Mouse (Mus musculus) urinary bladder, postnatal 25 days (tissue): ENCODE results near the gene Magi3.

ENCODE experiments used
- DNase-seq: peaks from one replicate; pipeline ENCODE4 v3.0.0; 2022; ENCODE audit warnings: low spot score

The Magi3 gene

GRCm38 (mm10) chr3:104032086-104032485 lies 188.1 kb downstream of the Magi3 start:
- DNase-seq: no peak

- DNase-seq: no peak
Observed at GRCm38 (mm10) chr3:104026938-104027337, 193.2 kb downstream of the Magi3 start.

GRCm38 (mm10) chr3:104020101-104020500 lies 200.1 kb downstream of the Magi3 start:
- no peak for DNase-seq

- DNase-seq: no peak
Observed at GRCm38 (mm10) chr3:104019453-104019852, 200.7 kb downstream of the Magi3 start.

GRCm38 (mm10) chr3:104017931-104018330 lies 202.2 kb downstream of the Magi3 start:
- no peak for DNase-seq

GRCm38 (mm10) chr3:104011972-104012371 lies 208.2 kb downstream of the Magi3 start:
- DNase-seq: no peak

DNA sequence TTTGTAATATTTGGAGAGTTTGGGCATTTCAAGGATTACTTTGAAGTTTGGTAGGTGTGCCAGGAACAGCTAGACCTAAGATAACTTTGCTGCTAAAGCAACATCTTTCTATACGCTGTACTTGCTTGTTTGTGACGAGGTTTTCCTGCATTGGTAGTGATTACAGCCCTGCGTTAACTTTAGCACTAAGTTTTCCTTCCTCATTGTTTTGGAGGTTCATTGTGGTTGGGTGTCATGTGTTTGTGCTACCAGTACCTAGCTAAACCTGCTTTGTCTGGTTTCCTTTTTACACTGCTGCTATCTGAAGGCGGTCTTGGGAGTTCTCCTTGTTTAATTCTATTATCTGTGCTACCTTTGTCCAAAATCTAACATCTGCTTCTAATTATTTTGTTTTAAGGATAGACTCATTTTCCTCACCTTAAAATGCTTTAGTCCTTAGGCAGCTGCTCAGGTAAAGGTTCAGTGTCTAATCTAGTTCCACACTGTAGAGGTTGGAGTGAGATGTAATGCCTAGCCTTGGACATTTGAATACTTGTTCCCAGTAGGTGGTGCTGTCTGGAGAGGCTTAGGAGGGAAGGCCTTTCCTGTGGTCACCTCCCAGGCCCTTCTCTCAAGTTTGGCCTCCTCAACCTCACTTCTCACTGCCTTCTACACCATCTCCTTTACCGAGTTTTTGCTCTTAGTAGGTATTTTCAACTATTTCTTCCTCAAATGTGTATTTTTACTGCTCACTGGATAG lies 210.1 kb downstream of the Magi3 start:
- DNase-seq: no peak

- no peak for DNase-seq
Observed at GRCm38 (mm10) chr3:104007479-104007878, 212.7 kb downstream of the Magi3 start.

DNA sequence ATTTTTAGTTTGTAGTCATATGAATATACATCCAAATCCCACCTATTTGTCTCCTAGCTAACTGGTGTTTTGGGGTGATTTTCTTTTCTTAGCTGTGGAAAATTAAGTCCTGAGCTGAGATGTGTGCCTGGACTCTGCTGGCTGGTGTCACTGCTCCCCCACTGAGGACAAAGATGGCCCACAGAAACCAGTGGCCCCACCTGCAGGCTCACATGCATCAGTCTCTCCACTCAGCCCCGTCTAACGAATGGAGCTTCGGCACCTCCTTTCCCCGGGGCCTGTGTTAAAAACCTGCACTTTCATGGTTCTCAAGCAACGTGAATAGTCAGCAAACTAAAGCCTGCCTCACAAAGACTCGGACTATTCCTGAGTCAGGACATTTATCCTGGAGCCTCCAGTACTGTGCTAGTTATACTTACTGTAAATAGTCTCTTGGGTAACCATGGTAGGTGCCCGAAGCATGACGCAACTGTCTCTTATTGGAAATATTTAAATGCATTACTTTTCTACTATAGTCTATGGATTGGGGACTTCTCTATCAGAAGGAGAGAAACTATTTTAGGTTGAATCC lies 213.2 kb downstream of the Magi3 start:
- no peak for DNase-seq

DNA sequence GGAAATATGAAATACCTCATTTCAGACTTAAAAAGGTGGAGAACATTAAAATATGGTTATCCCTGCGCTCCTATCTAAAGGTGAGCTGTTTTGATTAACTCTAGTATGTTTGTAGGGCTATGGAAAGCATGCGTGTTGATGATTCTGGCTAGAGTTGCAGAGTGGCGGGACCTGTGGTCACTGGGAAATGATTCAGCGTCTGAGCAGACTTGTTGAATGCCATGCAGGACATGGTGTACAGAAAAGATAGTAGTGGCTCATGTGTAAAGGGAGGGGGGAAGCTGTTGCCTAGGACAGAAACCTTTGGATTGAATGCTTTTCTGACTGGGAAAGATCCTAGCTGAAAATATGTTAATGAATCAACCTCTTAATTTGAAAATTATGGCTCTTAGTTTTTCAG lies 221.4 kb downstream of the Magi3 start:
- no peak for DNase-seq

DNA sequence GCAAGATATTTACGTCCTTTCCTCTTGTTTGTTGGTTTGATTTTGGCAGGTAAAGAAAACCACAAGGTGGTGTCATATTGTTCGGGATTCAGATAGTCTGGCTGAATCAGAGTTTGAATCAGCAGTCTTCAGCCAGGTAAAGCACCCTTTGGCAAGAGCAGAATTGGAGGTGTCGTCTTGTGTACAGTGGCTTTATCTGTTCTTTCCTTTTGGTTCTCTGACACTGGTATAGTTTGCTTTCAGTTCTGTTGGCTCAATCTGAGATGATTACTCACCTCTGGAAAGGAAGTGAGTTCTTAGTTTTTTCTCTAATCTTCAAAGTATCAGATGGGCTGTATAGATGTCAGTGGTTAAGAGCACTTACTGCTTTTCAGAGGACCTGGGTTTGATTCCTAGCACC lies 228.9 kb downstream of the Magi3 start:
- no peak for DNase-seq

- DNase-seq: no peak
Observed at GRCm38 (mm10) chr3:103989352-103989751, 230.8 kb downstream of the Magi3 start.

GRCm38 (mm10) chr3:103987831-103988432 lies 232.2 kb downstream of the Magi3 start:
- no peak for DNase-seq

DNA sequence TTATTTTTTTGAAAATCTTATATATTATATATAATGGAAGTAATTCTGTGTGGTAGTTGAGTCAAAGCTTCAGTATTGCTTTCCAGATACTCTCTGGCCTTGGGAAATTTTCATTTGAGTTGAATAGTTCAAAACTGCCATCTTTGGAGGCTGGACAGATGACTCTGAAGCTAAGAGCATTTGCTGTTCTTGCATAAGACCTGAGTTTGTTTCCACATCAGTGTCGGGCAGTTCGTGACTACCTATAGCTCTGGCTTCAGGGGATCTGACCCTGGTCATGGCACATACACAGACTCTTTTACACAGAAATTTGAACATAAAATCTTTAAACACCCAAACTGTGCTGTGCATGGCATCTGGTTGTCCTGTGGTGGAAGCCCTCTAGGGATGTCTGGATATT lies 235.0 kb downstream of the Magi3 start:
- no peak for DNase-seq

GRCm38 (mm10) chr3:103984556-103984955 lies 235.6 kb downstream of the Magi3 start:
- no peak for DNase-seq

GRCm38 (mm10) chr3:103971157-103971556 lies 249.0 kb downstream of the Magi3 start:
- DNase-seq: no peak

GRCm38 (mm10) chr3:103968701-103969100 lies 251.5 kb downstream of the Magi3 start:
- DNase-seq: no peak

DNA sequence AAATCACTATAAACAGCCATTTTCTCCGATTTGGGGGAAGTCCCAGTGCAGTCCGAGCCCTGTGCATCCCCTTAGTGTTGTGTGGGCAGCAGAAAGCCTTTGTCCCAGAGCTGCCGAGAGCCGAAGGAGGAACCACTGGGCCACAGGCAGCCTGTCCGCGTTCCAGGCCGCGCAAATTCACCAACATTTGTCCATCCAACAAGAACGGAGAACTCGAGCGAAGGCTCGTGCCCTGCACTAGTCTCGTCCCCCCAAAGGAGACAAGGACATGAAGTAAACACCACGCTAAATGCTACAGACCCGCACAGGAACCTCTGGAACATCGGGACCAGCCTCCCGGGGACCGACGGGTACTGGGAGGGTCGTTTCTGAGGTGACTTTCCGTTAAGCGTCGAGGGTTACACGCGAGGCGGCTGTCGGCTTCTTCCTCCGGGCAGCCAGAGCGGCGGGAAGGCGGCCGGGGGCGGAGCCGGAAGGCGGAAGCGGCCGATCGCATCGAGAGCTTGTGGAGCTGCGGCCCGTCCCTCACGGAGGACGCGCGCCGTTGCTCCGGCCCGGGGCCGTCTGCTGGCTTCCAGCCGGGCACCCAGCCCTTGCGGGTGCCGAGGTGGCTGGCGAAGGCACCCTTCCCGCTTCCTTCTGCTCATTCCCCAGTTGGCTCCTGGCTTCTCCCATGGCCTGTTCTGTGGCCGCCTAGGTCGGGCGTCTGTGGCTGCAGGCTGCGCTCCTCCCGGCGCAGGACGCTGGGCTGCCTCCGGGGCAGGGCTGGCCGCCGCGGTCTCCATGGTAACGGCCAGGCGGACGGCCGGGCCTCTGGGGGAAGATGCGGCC lies 252.1 kb downstream of the Magi3 start, which contains the start of gene Phtf1:
Phtf1 (plus strand) TSS at position 250 of the 831 bp plus-strand sequence.
- DNase-seq: peak; percentile 78

DNA sequence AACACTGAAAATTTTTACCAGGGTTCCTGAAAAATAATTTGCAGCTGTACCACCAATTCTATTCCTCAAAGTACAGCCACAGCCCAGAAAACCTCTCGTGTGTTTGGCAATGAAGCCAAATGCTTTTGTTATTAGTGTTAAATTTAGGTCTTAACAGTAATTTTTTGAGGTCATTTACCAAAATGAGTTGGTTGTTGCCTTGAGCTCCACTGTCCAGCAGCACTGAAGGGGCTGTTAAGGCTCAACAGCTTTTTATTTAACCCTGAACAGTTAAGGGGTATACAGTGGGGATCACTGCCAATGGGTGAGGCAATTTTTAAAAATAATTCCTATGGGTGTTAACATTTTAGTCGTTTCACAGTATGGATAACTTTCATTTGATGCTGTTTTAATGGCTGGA lies 252.9 kb downstream of the Magi3 start:
- no peak for DNase-seq
